Mouse (Mus musculus) cerebellum, adult (tissue): ENCODE measurements around the gene Ccdc144b.

Experiments
- ATAC-seq: cut with Nextera tagmentation; 2 replicates; pipeline ENCODE4 v1.9.2; 2017; ENCODE audit warnings: mild to moderate bottlenecking, moderate library complexity, mixed read lengths; ENCODE audit not compliant: insufficient number of reproducible peaks, low FRiP score, low TSS enrichment

Gene Ccdc144b

DNA sequence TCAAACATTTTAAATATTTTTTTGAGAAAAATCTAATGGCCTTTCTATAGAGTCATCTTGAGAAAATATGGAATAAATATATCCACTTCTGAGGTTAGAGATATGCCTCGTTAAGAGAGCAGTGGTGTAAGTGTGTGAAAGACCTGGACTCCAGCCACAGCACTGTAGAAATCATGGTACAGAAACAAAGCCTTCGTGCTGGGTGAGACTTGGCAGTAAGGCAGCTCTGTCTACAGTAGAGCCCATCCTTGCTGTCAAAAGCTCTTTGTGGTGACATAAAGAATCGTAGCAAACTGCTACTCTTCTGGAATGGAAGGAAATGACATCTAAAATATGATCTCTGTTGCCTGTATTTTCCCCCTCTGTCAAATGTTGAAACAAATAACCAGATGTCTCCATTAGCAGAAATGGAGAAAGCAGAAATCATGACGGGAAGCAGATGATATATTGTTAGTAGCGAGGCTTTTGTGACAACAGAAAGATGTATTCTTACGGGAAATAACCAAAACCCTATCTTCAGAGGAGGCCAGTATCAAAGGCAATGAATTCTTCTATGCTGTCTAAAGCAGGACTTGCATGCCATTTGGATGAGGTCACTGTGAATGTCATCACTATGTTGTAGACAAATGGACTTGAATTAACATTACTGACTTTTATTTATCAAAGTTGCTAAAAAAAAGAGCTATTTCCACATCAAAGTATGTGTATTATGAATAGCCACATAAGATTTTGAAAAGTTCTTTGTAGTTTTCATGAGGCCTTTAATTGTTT is 21.4 kb downstream of the Ccdc144b start:
- no peak for ATAC-seq

DNA sequence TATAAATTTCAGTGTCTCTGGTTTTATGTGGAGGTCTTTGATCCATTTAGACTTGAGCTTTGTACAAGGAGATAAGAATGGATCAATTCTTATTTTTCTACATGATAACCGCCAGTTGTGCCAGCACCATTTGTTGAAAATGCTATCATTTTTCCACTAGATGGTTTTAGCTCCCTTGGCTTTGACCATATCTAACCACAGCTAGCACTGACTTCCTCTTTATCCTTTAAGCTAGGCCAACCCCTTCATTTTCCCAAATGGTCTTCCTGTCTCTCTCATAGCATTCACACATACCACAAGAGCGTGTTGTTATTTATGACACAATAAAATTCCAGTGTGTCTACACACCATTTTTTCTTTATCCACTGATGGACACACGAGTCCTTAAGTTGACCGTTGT is 23.4 kb downstream of the Ccdc144b start:
- ATAC-seq: no peak

DNA sequence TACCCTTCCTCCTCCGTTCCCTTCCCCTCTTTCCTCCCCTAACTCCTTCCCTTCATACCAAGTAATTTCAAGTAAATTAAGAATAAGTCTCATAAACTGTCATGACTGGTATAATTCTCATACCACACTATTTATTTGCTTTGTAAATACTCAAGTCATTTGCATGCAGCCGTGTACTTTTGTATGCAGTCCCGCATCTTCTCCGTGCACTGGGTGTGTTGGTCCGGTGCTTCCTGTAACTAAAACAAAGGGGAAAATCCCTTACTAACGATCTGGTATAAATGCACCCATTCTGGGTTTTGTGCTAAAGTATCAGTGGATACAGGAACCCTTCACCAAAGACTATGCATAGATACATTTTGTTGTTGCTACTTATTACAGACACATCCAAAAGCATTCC is 27.6 kb downstream of the Ccdc144b start:
- no peak for ATAC-seq

DNA sequence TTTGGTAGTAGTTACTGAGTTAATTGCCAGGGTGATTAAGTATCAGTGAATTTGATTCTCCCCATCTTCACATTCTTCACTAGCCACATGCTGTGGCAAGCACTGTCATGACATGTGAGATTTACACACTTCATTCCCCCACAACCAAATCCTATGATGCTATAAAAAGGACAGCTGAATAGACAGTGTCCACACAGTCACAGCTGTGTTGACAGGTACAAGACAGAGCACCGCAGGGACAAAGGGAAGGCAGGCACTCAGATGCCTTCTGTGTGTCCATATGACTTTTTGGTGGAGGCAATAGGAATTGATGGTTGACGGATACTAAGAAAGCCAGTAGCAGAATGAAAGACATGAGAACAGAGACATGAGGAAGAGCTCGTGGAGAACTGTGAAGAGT is 42.1 kb downstream of the Ccdc144b start:
- ATAC-seq: no peak

- no peak for ATAC-seq
Measured at GRCm38 (mm10) chr3:36008411-36009154, 44.8 kb downstream of the Ccdc144b start.

DNA sequence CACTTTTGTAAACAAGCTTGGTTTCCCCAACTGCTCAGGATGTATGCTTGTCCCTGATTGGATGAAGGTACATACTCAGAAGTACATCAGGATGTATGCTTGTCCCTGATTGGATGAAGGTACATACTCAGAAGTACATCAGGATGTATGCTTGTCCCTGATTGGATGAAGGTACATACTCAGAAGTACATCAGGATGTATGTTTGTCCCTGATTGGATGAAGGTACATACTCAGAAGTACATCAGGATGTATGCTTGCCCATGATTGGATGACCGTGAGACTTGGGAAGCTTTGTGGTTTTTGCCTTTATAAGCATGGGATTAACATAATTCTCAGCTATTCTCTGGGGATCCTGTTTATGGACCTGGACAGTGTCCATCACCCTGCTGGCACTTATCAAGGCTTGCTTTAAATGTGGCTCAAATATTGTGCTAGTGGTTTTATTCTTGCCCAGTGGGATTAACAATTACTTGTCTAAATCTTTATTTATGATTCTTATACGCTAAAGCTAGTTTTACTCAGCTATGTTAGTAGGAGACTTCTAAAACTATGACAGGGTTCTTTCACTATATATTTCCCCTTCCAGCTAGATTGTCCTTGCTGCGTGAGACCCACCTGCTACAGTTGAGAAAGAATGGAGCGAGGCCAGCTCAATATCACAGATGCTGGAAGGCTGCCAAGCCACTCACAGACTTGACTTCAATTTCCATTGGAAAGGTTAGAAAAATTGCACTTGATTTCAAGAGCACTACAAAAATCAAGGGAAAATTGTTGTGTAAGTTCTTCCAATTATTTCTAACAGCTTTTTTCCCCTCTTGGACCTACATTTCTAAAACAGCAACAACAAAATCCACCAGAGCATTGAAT is 49.1 kb downstream of the Ccdc144b start:
- peak; percentile 77 for ATAC-seq

DNA sequence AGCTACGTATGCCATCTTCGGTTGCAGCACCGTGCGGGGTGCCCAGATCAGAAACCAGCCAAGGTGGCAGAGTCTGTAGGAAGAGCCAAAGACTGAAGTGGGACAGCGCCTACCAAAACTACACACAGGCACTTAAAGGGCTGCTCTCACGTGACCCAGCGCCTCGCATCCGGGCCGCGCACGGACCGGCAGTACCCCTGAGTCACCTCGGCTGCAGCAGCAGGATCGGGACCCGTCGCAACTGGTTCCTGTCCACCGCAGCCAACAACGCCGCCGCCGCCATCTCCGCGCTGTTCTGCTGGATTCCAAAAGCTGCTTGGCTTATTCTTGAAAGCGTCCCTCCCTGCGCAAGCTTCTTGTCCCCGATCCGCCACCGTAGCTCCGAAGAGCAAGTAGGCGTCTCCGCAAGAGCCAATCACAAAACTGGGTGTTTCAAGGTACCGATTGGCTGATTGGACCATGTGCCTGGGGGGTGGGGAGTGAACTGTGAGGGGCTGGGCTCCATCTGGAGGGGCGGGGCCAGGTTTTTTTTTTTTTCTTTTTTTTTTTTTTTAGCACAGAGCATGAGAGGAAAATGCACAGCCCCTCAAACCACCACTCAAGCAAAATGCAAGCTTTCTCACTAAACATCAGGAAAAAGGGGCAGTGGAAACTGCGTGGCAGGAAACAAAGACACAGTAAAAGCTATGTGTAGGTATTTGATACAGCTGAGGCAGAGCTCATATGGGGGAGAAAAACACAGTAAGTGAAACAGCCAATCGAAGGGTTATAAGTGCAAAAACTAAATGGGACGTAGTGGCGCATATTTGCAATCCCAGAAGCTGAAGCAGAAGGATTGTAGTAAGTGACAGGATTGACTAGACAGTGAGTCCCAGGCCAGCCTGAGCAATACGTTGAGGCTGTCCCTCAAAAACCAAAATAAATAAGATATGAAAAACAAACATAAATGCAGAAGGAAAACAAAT is 52.8 kb downstream of the Ccdc144b start, which contains the start of gene Mccc1:
Gene Mccc1 (minus strand): TSS at position 404 of the 965 bp plus-strand sequence.
- peak; percentile 92 for ATAC-seq

DNA sequence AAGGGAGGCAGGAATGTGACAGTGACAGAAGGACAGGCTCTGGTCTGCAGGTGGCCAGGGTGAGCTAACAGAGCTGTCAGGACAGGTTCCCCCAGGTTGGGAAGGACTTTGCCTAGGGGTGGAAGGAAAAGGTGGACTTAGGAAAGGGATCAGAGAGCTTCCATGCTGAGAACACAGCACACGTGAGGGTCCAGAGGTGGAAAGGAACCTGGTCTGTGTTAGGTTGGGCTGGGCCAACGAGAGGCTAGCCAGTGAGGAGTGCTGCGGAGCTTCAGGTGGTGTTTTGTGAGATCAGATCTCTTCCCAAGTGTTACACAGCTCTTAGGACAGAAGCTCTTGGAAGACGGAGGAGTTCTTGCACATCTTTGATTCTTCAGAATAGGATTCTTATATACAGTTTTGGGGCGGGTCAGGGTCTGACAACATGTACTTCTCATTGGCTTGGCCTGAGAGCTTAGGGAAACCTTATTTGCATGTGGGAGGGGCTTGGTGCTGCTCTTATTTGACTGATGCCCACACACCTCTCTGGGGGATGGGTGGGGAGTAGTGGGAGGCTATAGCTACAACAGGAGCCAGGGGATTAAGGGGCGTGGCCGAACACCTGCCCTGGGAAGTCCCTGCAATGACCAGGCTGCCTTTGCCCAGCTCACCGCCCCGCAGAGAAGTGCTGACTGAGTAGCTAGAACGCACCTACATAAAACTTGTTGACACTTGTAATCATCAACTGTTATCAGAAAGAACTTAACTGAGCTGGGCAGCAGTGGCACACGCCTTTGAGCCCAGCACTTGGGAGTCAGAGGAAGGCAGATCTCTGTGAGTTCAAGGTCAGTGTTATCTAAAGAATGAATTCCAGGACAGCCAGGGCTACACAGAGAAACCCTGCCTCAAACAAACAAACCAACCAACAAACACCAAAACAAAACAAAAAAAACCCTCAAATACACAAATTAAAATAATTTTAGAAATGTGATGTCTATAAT is 58.5 kb downstream of the Ccdc144b start:
- ATAC-seq: no peak

- ATAC-seq: no peak
Measured at GRCm38 (mm10) chr3:35990715-35991114, 62.6 kb downstream of the Ccdc144b start.

- no peak for ATAC-seq
Measured at GRCm38 (mm10) chr3:35988031-35988430, 65.3 kb downstream of the Ccdc144b start.

- ATAC-seq: no peak
Measured at GRCm38 (mm10) chr3:35986266-35986665, 67.1 kb downstream of the Ccdc144b start.

GRCm38 (mm10) chr3:35973551-35973950 is 79.8 kb downstream of the Ccdc144b start:
- ATAC-seq: no peak

DNA sequence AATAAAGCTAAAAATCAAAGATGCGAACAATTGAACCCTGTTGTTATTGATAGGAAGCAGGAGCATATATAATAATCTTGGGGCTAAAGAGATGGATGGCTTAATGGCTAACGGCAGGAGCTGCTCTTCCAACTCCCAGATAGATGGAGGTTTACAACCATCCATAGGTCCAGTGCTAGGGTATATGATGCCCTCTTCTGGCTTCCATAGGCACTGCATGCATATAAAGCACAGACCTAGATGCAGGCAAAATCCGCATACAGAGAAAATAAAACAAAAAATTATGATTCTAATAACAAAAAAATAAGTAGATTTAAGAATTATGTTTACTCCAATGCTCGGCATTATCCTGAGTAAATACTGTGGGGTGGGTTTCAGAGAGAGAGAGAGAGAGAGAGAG is 80.4 kb downstream of the Ccdc144b start:
- ATAC-seq: 0 out of 2 replicates have a peak, but pooled peaks have one; percentile 46

- no peak for ATAC-seq
Measured at GRCm38 (mm10) chr3:35971149-35971548, 82.2 kb downstream of the Ccdc144b start.

- no peak for ATAC-seq
Measured at GRCm38 (mm10) chr3:35970441-35970840, 82.9 kb downstream of the Ccdc144b start.

- ATAC-seq: no peak; the same call in 1 of the 2 replicates
Measured at GRCm38 (mm10) chr3:35967366-35967921, 85.9 kb downstream of the Ccdc144b start.

- no peak for ATAC-seq
Measured at GRCm38 (mm10) chr3:35966493-35966892, 86.9 kb downstream of the Ccdc144b start.

GRCm38 (mm10) chr3:35964928-35965327 is 88.4 kb downstream of the Ccdc144b start:
- ATAC-seq: no peak
